Mouse (Mus musculus): ENCODE data around the gene Guca1a. TPM values are rescaled to one million over a fixed set of nuclear protein-coding genes. Genes with fewer than 3 reads are reported as not detected.

Guca1a gene
- polyA plus RNA-seq, 1 experiment from 2014 or later: 3.8 TPM

Other genes starting within 250 kb of the Guca1a start
- 64.6 and 68.1 TPM in 2 replicates for gene Mrps10, start 31.7 kb downstream of the Guca1a start, polyA plus RNA-seq (2016; fragmentation: Nextera tagmentation; extraction: Ambion mirVana)
- gene Guca1b, start 15.2 kb downstream of the Guca1a start, polyA plus RNA-seq (2016; fragmentation: Nextera tagmentation; extraction: Ambion mirVana): 1.8 and 2.0 TPM in 2 replicates
- gene AI661453, start 36.0 kb upstream of the Guca1a start, polyA plus RNA-seq (2016; fragmentation: Nextera tagmentation; extraction: Ambion mirVana): 0.85 and 1.1 TPM in 2 replicates
- gene 1700001C19Rik, start 36.8 kb upstream of the Guca1a start, polyA plus RNA-seq (2016; fragmentation: Nextera tagmentation; extraction: Ambion mirVana): 1.0 and 1.2 TPM in 2 replicates
- gene Taf8, start 101.7 kb upstream of the Guca1a start, polyA plus RNA-seq (2016; fragmentation: Nextera tagmentation; extraction: Ambion mirVana): 21.1 and 22.1 TPM in 2 replicates
- 533 and 538 TPM in 2 replicates for gene Ccnd3, start 104.5 kb upstream of the Guca1a start, polyA plus RNA-seq (2016; fragmentation: Nextera tagmentation; extraction: Ambion mirVana)
- 24.7 and 27.8 TPM in 2 replicates for gene Bysl, start 210.9 kb upstream of the Guca1a start, polyA plus RNA-seq (2016; fragmentation: Nextera tagmentation; extraction: Ambion mirVana)
- 27.8 and 30.0 TPM in 2 replicates for gene Med20, start 211.0 kb upstream of the Guca1a start, polyA plus RNA-seq (2016; fragmentation: Nextera tagmentation; extraction: Ambion mirVana)
- 1.3 and 2.7 TPM in 2 replicates for gene Gm20517, start 211.0 kb upstream of the Guca1a start, polyA plus RNA-seq (2016; fragmentation: Nextera tagmentation; extraction: Ambion mirVana)
- 3.5 and 4.8 TPM in 2 replicates for gene Usp49, start 230.1 kb upstream of the Guca1a start, polyA plus RNA-seq (2016; fragmentation: Nextera tagmentation; extraction: Ambion mirVana)